Mouse (Mus musculus): ENCODE results near the gene Gm21698. TPM values are rescaled to one million over a fixed set of nuclear protein-coding genes. Genes with fewer than 3 reads are reported as not detected.

The Gm21698 gene
- not detected in 4 replicates for total RNA-seq (2023; ENCODE audit: inconsistent age)

GRCm38 (mm10) chr5:25988550-25988949 is at the start of gene Gm21698:
TSS of gene Gm21698 (minus strand) at chr5:25988650.

GRCm38 (mm10) chr5:26022816-26023215 is 34.4 kb upstream of the Gm21698 start, which contains the start of gene Gm5862:
TSS of gene Gm5862 (minus strand) at chr5:26022916.

GRCm38 (mm10) chr5:26004698-26005097 is 16.2 kb upstream of the Gm21698 start, which contains the start of gene Gm1979:
TSS of gene Gm1979 (minus strand) at chr5:26004798.

GRCm38 (mm10) chr5:25972563-25972962 is 15.9 kb downstream of the Gm21698 start, which contains the start of gene Gm21680:
TSS of gene Gm21680 (minus strand) at chr5:25972663.

GRCm38 (mm10) chr5:25954317-25954716 is 34.1 kb downstream of the Gm21698 start, which contains the start of gene Gm21671:
TSS of gene Gm21671 (minus strand) at chr5:25954417.

GRCm38 (mm10) chr5:25942281-25942680 is 46.2 kb downstream of the Gm21698 start, which contains the start of gene Gm21663:
TSS of gene Gm21663 (minus strand) at chr5:25942381.

Other genes with a start within 250 kb of the Gm21698 start
- 5.1 to 10.1 TPM (median 8.1 TPM) in 4 replicates for gene Actr3b, start 228.7 kb downstream of the Gm21698 start, total RNA-seq (2023; ENCODE audit: inconsistent age)
- not detected in 4 replicates for gene Gm21663, start 46.3 kb downstream of the Gm21698 start, total RNA-seq (2023; ENCODE audit: inconsistent age)
- not detected in 4 replicates for gene Gm21671, start 34.2 kb downstream of the Gm21698 start, total RNA-seq (2023; ENCODE audit: inconsistent age)
- gene Gm21680, start 16.0 kb downstream of the Gm21698 start, total RNA-seq (2023; ENCODE audit: inconsistent age) = not detected in 4 replicates
- not detected in 4 replicates for gene Gm1979, start 16.1 kb upstream of the Gm21698 start, total RNA-seq (2023; ENCODE audit: inconsistent age)
- gene Gm5862, start 34.3 kb upstream of the Gm21698 start, total RNA-seq (2023; ENCODE audit: inconsistent age) = not detected in 4 replicates
- gene Speer4a, start 50.9 kb upstream of the Gm21698 start, total RNA-seq (2023; ENCODE audit: inconsistent age) = not detected in 4 replicates
- gene Gm7347, start 69.9 kb upstream of the Gm21698 start, total RNA-seq (2023; ENCODE audit: inconsistent age) = not detected in 4 replicates
- not detected in 4 replicates for gene Gm10471, start 100.6 kb upstream of the Gm21698 start, total RNA-seq (2023; ENCODE audit: inconsistent age)
- gene 5031410I06Rik, start 116.7 kb upstream of the Gm21698 start, total RNA-seq (2023; ENCODE audit: inconsistent age) = not detected in 4 replicates
- gene Gm10220, start 132.8 kb upstream of the Gm21698 start, total RNA-seq (2023; ENCODE audit: inconsistent age) = not detected in 4 replicates